Mouse (Mus musculus): ENCODE results near the gene Adam26a.
"Not testable (repeated sequence)": the region's sequence is repeated elsewhere in the genome, so short reads cannot be mapped to it uniquely, and the experiment has no call there.

The Adam26a gene

GRCm38 (mm10) chr8:43576607-43577006 lies at the start of gene Adam26a:
Gene Adam26a, minus strand, starts transcription at chr8:43576707.
- DNase-seq (ENCODE audit: low read depth), result not testable (repeated sequence)

- DNase-seq (ENCODE audit: low read depth), result no peak
These were observed 39.5 kb upstream of the Adam26a start for GRCm38 (mm10) chr8:43616046-43616445.

GRCm38 (mm10) chr8:43603657-43604056 lies 27.1 kb upstream of the Adam26a start:
- not testable (repeated sequence) for DNase-seq (ENCODE audit: low read depth)

GRCm38 (mm10) chr8:43603166-43603565 lies 26.7 kb upstream of the Adam26a start:
- DNase-seq (ENCODE audit: low read depth), result not testable (repeated sequence)

GRCm38 (mm10) chr8:43528006-43528405 lies 48.5 kb downstream of the Adam26a start, which contains the start of gene Adam26b:
Gene Adam26b, minus strand, starts transcription at chr8:43528106.
- DNase-seq (ENCODE audit: low read depth), result not testable (repeated sequence)
